Mouse (Mus musculus): ENCODE results near the gene Ndel1. TPM values are rescaled to one million over a fixed set of nuclear protein-coding genes. Genes with fewer than 3 reads are reported as not detected.
A peak's percentile ranks its signal among the peaks of the same experiment; 100 is the strongest.

Gene Ndel1
- polyA plus RNA-seq, 1 experiment from 2014 or later: 54.4 TPM

GRCm38 (mm10) chr11:68853611-68854401 is 17.9 kb downstream of the Ndel1 start:
- Histone ChIP-seq H3K27me3 (ENCODE audit: control insufficient read depth, insufficient read depth, low read length) (no peaks in the 10 kb centered on the region), H3K27ac (replicated peaks; ENCODE audit: low read depth, low read length) (no peak overlapping the region), H3K9ac (replicated peaks; ENCODE audit: low read length) (peak overlapping the region; percentile 35), H3K36me3 (replicated peaks; ENCODE audit: control insufficient read depth, insufficient read depth, low read depth, low read length) (no peaks in the 10 kb centered on the region), H3K9me3 (replicated peaks; ENCODE audit: control insufficient read depth, low read length) (no peaks in the 10 kb centered on the region), H3K4me1 (ENCODE audit: control insufficient read depth, insufficient read depth, low read length) (no peaks in the 10 kb centered on the region), H3K4me2 (ENCODE audit: low read depth, low read length) (peak overlapping the region; percentile 40), H3K4me3 (ENCODE audit: low read depth, low read length) (peak overlapping the region; percentile 85)
- WGBS: 44% methylated on average over 14 of the region's 14 CpGs
- ATAC-seq (replicated peaks; ENCODE audit: insufficient number of reproducible peaks, low FRiP score, low TSS enrichment, low read depth) (no peak), DNase-seq (ENCODE audit: low spot score) (no peak)

- peak; percentile 99 for DNase-seq (ENCODE audit: low spot score)
- Histone ChIP-seq H3K4me1 (ENCODE audit: control insufficient read depth, insufficient read depth, low read length) (no peaks in the 10 kb centered on the region), H3K9me3 (replicated peaks; ENCODE audit: control insufficient read depth, low read length) (no peaks in the 10 kb centered on the region), H3K4me2 (ENCODE audit: low read depth, low read length) (peak overlapping the region; percentile 66), H3K27ac (replicated peaks; ENCODE audit: low read depth, low read length) (peak overlapping the region; percentile 85), H3K4me3 (ENCODE audit: low read depth, low read length) (peak overlapping the region; percentile 85), H3K9ac (replicated peaks; ENCODE audit: low read length) (peak overlapping the region; percentile 83), H3K27me3 (ENCODE audit: control insufficient read depth, insufficient read depth, low read length) (no peaks in the 10 kb centered on the region), H3K36me3 (replicated peaks; ENCODE audit: control insufficient read depth, insufficient read depth, low read depth, low read length) (no peaks in the 10 kb centered on the region)
- peak; percentile 99 for ATAC-seq (replicated peaks; ENCODE audit: insufficient number of reproducible peaks, low FRiP score, low TSS enrichment, low read depth)
- under 1% methylated on average over 42 of the region's 42 CpGs for WGBS
Measured at GRCm38 (mm10) chr11:68852932-68853409, 18.7 kb downstream of the Ndel1 start.

- ATAC-seq (replicated peaks; ENCODE audit: insufficient number of reproducible peaks, low FRiP score, low TSS enrichment, low read depth) (no peak), DNase-seq (ENCODE audit: low spot score) (peak; percentile 52)
Measured at GRCm38 (mm10) chr11:68852486-68852901, 19.2 kb downstream of the Ndel1 start.

GRCm38 (mm10) chr11:68851644-68852485 is 19.8 kb downstream of the Ndel1 start:
- H3K4me2 ChIP-seq (ENCODE audit: low read depth, low read length): peak overlapping the region; percentile 66
- no peaks in the 10 kb centered on the region for H3K36me3 ChIP-seq (replicated peaks; ENCODE audit: control insufficient read depth, insufficient read depth, low read depth, low read length)
- H3K9ac ChIP-seq (replicated peaks; ENCODE audit: low read length): peak overlapping the region; percentile 83
- peak overlapping the region; percentile 85 for H3K27ac ChIP-seq (replicated peaks; ENCODE audit: low read depth, low read length)
- H3K9me3 ChIP-seq (replicated peaks; ENCODE audit: control insufficient read depth, low read length): no peaks in the 10 kb centered on the region
- no peak for ATAC-seq (replicated peaks; ENCODE audit: insufficient number of reproducible peaks, low FRiP score, low TSS enrichment, low read depth)
- no peaks in the 10 kb centered on the region for H3K4me1 ChIP-seq (ENCODE audit: control insufficient read depth, insufficient read depth, low read length)
- H3K4me3 ChIP-seq (ENCODE audit: low read depth, low read length): peak overlapping the region; percentile 85
- WGBS: 4% methylated on average over 13 of the region's 13 CpGs
- H3K27me3 ChIP-seq (ENCODE audit: control insufficient read depth, insufficient read depth, low read length): no peaks in the 10 kb centered on the region
- DNase-seq (ENCODE audit: low spot score): no peak

More at GRCm38 (mm10) chr11:68852486-68852901, 19.2 kb downstream of the Ndel1 start:
- peak overlapping the region; percentile 66 for H3K4me2 ChIP-seq (ENCODE audit: low read depth, low read length)
- H3K4me1 ChIP-seq (ENCODE audit: control insufficient read depth, insufficient read depth, low read length): no peaks in the 10 kb centered on the region
- no peaks in the 10 kb centered on the region for H3K27me3 ChIP-seq (ENCODE audit: control insufficient read depth, insufficient read depth, low read length)
- H3K27ac ChIP-seq (replicated peaks; ENCODE audit: low read depth, low read length): peak overlapping the region; percentile 85
- WGBS: 0% methylated on average over 32 of the region's 36 CpGs
- H3K36me3 ChIP-seq (replicated peaks; ENCODE audit: control insufficient read depth, insufficient read depth, low read depth, low read length): no peaks in the 10 kb centered on the region
- peak overlapping the region; percentile 85 for H3K4me3 ChIP-seq (ENCODE audit: low read depth, low read length)
- H3K9ac ChIP-seq (replicated peaks; ENCODE audit: low read length): peak overlapping the region; percentile 83
- no peaks in the 10 kb centered on the region for H3K9me3 ChIP-seq (replicated peaks; ENCODE audit: control insufficient read depth, low read length)

DNA sequence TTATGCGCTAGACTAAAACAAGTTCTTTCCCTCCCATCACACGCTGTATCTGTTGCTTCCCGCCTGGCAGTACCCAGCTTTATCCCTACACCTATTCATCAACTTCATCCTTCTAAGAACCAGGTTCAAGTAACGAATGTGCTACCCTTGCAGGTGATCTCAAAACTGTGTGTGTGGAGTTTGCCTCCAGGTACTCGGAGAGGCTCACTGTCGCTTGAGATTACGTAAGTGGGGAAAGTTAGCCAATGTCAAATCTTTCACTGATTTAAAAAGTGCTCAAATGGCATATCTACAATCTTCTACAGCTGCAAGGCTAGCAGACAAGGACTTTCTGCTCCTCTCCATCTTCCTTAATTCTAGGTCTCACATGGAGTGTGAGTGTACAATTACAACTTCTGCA is 20.8 kb downstream of the Ndel1 start:
- H3K36me3 ChIP-seq (replicated peaks; ENCODE audit: control insufficient read depth, insufficient read depth, low read depth, low read length): no peaks in the 10 kb centered on the region
- H3K27me3 ChIP-seq (ENCODE audit: control insufficient read depth, insufficient read depth, low read length): no peaks in the 10 kb centered on the region
- no peak overlapping the region for H3K4me3 ChIP-seq (ENCODE audit: low read depth, low read length)
- WGBS: 89% methylated on average over 7 of the region's 7 CpGs
- no peaks in the 10 kb centered on the region for H3K9me3 ChIP-seq (replicated peaks; ENCODE audit: control insufficient read depth, low read length)
- H3K4me2 ChIP-seq (ENCODE audit: low read depth, low read length): no peak overlapping the region
- no peak overlapping the region for H3K9ac ChIP-seq (replicated peaks; ENCODE audit: low read length)
- H3K4me1 ChIP-seq (ENCODE audit: control insufficient read depth, insufficient read depth, low read length): no peaks in the 10 kb centered on the region
- DNase-seq (ENCODE audit: low spot score) (no peak), ATAC-seq (replicated peaks; ENCODE audit: insufficient number of reproducible peaks, low FRiP score, low TSS enrichment, low read depth) (no peak)
- no peak overlapping the region for H3K27ac ChIP-seq (replicated peaks; ENCODE audit: low read depth, low read length)

- WGBS: 85% methylated on average over 5 of the region's 5 CpGs
- no peak overlapping the region for H3K9ac ChIP-seq (replicated peaks; ENCODE audit: low read length)
- H3K4me1 ChIP-seq (ENCODE audit: control insufficient read depth, insufficient read depth, low read length): no peaks in the 10 kb centered on the region
- no peak overlapping the region for H3K4me2 ChIP-seq (ENCODE audit: low read depth, low read length)
- peaks cover 14% of the 10 kb centered on the region for H3K36me3 ChIP-seq (replicated peaks; ENCODE audit: control insufficient read depth, insufficient read depth, low read depth, low read length)
- no peak for DNase-seq (ENCODE audit: low spot score)
- H3K27ac ChIP-seq (replicated peaks; ENCODE audit: low read depth, low read length): no peak overlapping the region
- H3K9me3 ChIP-seq (replicated peaks; ENCODE audit: control insufficient read depth, low read length): no peaks in the 10 kb centered on the region
- H3K27me3 ChIP-seq (ENCODE audit: control insufficient read depth, insufficient read depth, low read length): no peaks in the 10 kb centered on the region
- ATAC-seq (replicated peaks; ENCODE audit: insufficient number of reproducible peaks, low FRiP score, low TSS enrichment, low read depth): no peak
- H3K4me3 ChIP-seq (ENCODE audit: low read depth, low read length): no peak overlapping the region
Measured at GRCm38 (mm10) chr11:68839606-68840005, 32.1 kb downstream of the Ndel1 start.

DNA sequence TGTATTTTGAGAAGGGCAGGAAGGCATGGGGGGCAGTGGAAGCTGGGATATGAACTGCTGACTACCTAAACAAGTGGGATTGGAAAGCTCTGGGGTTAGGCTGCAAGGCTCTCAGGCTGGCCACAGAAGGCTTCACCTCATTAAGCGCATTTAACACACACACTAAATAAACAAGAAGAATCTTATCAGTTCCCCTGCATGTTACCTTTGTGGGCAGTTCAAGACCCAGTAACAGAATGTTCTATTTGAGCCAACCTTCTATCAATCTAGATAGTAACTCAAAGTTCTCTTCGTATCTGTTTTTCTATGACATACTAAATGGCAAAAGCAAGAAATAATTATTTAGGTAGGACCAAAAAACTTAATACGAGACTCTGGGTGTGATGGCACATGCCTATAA is 36.6 kb downstream of the Ndel1 start:
- no peak overlapping the region for H3K9ac ChIP-seq (replicated peaks; ENCODE audit: low read length)
- H3K27ac ChIP-seq (replicated peaks; ENCODE audit: low read depth, low read length): no peak overlapping the region
- no peak for ATAC-seq (replicated peaks; ENCODE audit: insufficient number of reproducible peaks, low FRiP score, low TSS enrichment, low read depth)
- no peaks in the 10 kb centered on the region for H3K27me3 ChIP-seq (ENCODE audit: control insufficient read depth, insufficient read depth, low read length)
- H3K4me1 ChIP-seq (ENCODE audit: control insufficient read depth, insufficient read depth, low read length): no peaks in the 10 kb centered on the region
- no peak overlapping the region for H3K4me2 ChIP-seq (ENCODE audit: low read depth, low read length)
- H3K4me3 ChIP-seq (ENCODE audit: low read depth, low read length): no peak overlapping the region
- no peaks in the 10 kb centered on the region for H3K9me3 ChIP-seq (replicated peaks; ENCODE audit: control insufficient read depth, low read length)
- 91% methylated on average over 3 of the region's 3 CpGs for WGBS
- DNase-seq (ENCODE audit: low spot score): no peak
- peaks cover 12% of the 10 kb centered on the region for H3K36me3 ChIP-seq (replicated peaks; ENCODE audit: control insufficient read depth, insufficient read depth, low read depth, low read length)

GRCm38 (mm10) chr11:68833593-68833992 is 38.1 kb downstream of the Ndel1 start:
- Histone ChIP-seq H3K27ac (replicated peaks; ENCODE audit: low read depth, low read length) (no peak overlapping the region), H3K9ac (replicated peaks; ENCODE audit: low read length) (no peak overlapping the region; the same call in 1 of the 2 replicates), H3K4me3 (ENCODE audit: low read depth, low read length) (no peak overlapping the region), H3K4me1 (ENCODE audit: control insufficient read depth, insufficient read depth, low read length) (no peaks in the 10 kb centered on the region), H3K4me2 (ENCODE audit: low read depth, low read length) (no peak overlapping the region), H3K36me3 (replicated peaks; ENCODE audit: control insufficient read depth, insufficient read depth, low read depth, low read length) (peaks cover 6% of the 10 kb centered on the region), H3K27me3 (ENCODE audit: control insufficient read depth, insufficient read depth, low read length) (no peaks in the 10 kb centered on the region), H3K9me3 (replicated peaks; ENCODE audit: control insufficient read depth, low read length) (no peaks in the 10 kb centered on the region)
- ATAC-seq (replicated peaks; ENCODE audit: insufficient number of reproducible peaks, low FRiP score, low TSS enrichment, low read depth) (no peak), DNase-seq (ENCODE audit: low spot score) (no peak)
